Mouse (Mus musculus): ENCODE data around the gene Gm44503.

DNA sequence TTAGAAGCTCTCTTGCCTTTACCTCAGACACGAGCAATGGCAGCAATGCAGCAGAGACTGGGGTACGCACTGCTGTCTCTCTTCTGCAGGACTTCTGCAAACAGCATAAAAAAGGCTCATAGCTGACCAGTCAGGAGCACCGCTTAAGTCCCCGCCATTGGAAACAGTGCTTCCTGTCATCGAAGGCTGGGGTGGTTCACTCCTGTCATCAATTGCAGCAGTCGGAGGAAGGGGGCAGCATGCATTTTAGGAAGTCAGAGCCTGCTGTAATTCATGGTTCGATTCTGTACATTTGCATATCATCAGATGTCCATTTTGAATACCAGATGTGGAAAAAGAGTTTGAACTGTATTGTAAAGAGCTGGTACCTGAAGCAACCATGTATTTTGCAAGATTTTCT is 42.9 kb upstream of the Gm44503 start:
- TF ChIP-seq CTCF (IDR thresholded peaks at IDR 0.05; ENCODE audit: low read depth, low read length) (no peak), POLR2A (IDR thresholded peaks at IDR 0.05; ENCODE audit: extremely low read depth, insufficient read depth, low read length) (no peak)
